Mouse (Mus musculus) adrenal gland, adult 2 months (tissue): Measurements from ENCODE around the gene Efs. TPM values are rescaled to one million over a fixed set of nuclear protein-coding genes. Genes with fewer than 3 reads are reported as not detected.
"Not testable (repeated sequence)": the region's sequence is repeated elsewhere in the genome, so short reads cannot be mapped to it uniquely, and the experiment has no call there.

Source experiments
- DNase-seq: peaks from one replicate; pipeline ENCODE4 v3.0.0; 2021
- polyA plus RNA-seq: library from polyadenylated mRNA; depleted of rRNA; stranded (reverse); fragments of >200 nt; gene quantifications from 2 replicates; pipeline ENCODE4 v1.2.3, GENCODE M21; 2012
- total RNA-seq, 2 experiments: library from RNA; stranded (reverse); gene quantifications; 2 replicates each; pipeline ENCODE4 v1.2.3; 2021

Gene Efs
- total and polyA plus RNA-seq, 3 experiments = 1.9 to 7.7 (median 4.9) TPM

DNA sequence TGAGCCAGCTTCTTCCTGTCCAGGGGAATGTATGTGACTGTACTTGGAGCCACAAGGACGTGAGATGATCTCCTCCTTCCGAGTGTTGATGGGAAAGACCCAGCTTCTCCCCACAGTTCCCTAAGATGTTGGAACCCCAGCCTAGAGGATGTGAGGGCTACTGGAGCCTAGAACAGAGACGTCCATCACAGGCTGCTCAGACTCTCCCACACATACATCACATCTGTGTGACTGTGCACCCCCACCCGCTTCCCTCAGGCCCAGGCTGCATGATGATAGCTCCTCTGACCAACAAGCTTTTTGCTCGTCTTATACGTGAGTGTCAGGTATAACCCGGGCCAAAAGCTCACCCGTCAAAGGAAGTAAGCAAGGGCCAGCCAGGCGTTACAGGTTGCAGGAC is 22.9 kb upstream of the Efs start:
- DNase-seq = no peak

GRCm38 (mm10) chr14:54947008-54947407 is 21.1 kb upstream of the Efs start:
- DNase-seq = not testable (repeated sequence)

- DNase-seq = no peak
These were observed 20.2 kb upstream of the Efs start for GRCm38 (mm10) chr14:54945975-54946704.

- no peak for DNase-seq
These were observed 19.0 kb upstream of the Efs start for GRCm38 (mm10) chr14:54944939-54945338.

GRCm38 (mm10) chr14:54943971-54944370 is 18.0 kb upstream of the Efs start:
- no peak for DNase-seq

GRCm38 (mm10) chr14:54942479-54942878 is 16.6 kb upstream of the Efs start:
- DNase-seq = no peak

DNA sequence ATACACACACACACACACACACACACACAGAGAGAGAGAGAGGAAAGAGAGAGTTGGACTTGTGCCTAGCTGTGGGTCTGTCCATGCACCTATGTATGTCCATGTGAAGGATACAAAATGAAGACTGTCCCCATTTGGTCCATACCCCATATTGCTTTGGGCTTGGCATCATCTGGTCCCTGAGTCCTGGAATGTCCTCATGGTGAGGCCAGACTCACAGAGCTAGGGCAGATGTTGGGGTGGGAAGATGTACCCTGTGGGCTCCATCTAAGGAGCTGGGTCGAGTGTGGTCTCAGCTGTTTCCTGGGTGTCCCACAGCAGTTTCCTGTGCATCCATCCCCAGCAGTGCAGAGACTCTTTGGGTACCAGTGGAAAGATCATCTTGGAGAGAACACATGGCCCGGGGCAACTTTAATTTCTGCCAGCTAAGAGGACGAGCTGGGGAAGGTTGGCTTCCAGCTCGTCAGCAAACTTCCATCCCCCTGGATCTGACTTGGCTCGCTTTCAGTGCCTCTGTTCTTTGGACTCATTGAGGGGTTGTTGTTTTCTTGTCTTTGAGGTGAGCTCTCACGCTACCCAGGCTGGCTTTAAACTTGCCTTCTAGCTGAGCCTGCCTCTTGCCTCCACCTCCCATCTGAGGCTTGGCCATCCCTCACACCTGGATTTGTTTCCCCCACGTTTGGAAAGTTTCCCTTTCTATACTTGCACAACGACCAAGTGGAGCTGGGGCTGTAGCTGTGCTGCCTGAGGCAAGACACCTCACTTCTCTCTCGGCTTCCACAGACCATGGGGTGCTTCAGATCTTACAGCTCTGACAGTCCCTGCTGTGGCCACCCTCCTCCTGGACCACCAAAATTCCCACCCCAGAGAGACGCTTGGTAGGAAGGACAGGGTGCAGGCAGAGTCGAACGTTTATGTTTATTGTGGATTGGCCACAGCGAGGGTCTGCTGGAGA is 15.4 kb upstream of the Efs start:
- DNase-seq = no peak

DNA sequence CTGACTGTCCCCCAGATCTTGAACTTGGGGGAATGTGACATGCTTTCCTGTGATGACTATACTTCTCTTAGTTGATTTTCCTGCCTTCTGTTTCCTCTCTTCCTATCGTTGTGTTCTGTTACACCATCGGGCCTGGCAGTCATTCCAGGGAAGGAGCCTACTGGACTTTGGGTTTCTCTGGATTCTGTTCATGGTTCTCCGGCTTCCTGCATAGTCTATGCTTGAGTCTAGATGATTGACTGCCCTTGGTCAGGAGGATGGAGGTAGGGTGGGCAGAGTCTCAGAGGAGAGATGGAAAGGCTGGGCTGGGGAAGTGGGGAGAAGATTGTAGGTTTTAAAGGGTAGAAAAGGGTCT is 14.2 kb upstream of the Efs start:
- no peak for DNase-seq

DNA sequence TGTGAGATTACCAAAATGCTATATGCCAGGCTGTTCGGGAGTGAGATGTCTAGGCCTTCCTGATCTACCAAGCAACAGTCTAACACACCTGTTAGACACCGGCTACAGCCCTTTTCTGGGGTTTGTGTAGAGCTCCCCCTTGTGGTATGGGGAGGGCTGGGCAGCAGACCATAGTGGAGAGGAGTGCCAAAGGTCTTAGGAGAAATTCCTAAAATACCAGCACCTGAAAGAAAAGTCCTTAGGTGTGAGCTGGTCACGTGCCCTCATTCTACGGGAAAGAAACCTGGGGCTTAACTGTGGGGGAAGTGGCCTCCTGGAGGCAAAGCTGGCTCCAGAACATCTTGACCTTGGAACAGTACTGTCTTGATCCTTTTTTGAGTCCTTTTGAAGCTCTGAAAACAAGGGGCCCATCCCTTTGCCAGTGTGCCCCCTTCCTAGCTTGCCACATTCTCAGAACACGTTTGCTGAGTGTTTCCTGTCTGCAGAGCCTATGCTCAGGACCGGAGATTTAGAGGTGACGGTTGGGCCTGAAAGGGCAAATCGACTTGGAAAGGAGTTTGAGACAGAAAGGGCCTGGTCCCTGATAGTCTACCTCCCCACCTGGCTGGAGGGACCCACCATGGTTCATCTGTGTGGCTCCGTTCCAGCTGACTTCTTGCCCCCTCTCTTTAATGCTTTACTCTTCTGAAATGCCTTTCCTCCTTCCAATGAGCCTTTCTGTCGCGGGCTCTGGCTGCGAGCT is 13.7 kb upstream of the Efs start:
- peak; percentile 66 for DNase-seq

- no peak for DNase-seq
These were observed 12.7 kb upstream of the Efs start for GRCm38 (mm10) chr14:54938431-54939219.

- no peak for DNase-seq
These were observed 11.6 kb upstream of the Efs start for GRCm38 (mm10) chr14:54937361-54938182.

DNA sequence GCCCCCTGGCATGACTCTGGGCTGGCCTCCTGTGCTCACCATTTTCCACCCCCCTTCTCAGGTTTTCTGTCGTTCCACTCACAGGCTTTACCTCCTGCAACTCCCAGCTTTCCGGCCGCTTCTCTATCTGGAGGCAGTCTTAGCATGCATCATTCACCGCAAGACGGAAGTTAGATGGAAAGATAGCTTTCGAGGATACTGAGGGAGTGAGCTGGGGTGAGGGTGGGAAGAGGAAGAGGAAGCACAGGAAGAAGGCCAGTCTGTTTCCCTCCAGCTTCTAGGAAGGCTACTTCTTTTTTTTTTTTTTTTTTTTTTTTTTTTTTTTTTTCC is 10.9 kb upstream of the Efs start:
- no peak for DNase-seq

DNA sequence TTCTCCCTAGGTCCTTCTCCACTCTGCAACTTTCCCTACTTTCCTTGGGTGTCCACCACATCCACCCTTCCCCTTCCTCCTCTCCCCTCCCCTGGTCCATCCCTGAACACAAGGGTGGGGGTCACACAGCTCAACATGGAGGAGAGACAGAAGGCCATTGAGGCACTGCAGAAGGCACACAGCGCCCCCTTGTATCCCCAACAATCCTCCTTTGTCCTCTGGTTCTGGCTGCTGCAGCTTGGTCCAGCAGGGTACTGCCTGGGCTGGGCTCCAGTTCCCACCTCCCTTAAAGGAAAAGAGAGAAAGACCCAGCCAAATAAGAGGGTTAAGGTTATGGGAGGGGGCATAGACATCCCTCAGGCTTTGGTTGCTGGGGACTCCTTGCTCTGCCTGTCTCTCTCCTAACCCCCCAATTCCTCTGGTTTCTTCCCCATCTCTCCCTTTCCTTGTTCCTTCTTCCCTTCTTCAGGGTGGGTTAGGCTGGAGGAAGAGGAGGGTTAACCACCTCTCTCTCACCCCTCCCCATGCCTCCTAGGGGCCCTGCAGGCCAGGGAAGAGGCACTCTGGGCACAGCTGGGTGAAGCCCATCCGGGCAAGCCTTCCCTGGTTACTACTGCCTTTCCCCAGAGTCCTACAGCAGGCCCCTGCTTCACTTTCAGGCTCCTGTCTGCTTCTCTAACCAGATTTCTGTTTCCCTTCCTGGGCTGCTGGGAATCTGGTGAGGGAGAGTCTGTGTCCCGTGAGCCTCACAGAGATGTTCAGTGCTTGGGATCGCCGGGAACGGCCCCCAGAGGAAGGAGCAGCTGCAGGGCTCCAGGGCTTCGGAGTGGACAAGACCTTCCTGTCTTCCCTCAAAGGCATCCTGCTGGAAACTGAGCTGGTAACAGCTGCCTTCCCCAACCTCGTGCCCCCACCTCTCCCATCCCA is 10.2 kb upstream of the Efs start, which contains the start of gene Cmtm5:
Gene Cmtm5, plus strand, starts transcription at position 358 of the 927 bp plus-strand sequence.
- DNase-seq = no peak

- no peak for DNase-seq
These were observed 6.8 kb upstream of the Efs start, which contains the start of gene Il25 for GRCm38 (mm10) chr14:54932645-54933150. Il25 (plus strand) TSS chr14:54932695.

GRCm38 (mm10) chr14:54930431-54930830 is 4.5 kb upstream of the Efs start:
- DNase-seq = no peak

DNA sequence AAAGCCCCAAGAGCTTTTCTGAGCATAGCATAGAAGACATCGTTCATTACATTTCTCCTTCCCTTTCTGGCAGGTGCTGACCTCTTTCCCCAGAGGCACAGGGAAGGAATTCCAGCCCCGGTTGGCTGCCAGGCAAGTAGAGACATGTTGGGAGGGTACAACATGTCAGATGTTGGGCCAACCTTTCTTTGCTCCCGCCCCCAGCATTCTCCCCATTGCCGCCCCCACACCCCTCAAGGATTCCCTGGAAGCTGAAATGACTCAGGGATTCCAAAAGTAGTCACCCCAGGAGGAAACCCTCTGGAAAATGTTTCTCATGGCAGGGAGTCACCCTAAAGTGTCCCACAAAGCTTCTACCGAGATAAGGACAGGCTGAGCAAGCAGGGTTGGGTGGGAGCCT is 3.9 kb upstream of the Efs start:
- no peak for DNase-seq

DNA sequence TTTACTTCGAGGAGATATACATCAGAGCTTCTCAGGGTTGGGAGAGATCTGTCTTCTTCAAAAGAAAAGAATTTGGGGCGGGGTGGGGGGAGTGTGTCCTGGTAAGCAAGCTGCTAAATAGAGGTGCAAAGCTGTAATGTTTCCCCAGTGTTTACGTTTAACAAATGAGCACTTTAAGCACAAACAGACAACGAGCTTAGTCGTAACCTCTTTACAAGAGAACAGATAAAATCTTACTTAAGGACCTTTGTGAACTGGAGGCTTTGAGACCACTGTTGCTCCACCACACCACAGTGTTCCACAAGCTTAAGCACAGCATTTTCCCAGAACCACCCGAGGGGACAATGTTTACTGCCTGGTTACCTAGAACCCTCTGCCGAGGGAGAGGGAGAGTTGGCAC is 1.4 kb upstream of the Efs start:
- no peak for DNase-seq

DNA sequence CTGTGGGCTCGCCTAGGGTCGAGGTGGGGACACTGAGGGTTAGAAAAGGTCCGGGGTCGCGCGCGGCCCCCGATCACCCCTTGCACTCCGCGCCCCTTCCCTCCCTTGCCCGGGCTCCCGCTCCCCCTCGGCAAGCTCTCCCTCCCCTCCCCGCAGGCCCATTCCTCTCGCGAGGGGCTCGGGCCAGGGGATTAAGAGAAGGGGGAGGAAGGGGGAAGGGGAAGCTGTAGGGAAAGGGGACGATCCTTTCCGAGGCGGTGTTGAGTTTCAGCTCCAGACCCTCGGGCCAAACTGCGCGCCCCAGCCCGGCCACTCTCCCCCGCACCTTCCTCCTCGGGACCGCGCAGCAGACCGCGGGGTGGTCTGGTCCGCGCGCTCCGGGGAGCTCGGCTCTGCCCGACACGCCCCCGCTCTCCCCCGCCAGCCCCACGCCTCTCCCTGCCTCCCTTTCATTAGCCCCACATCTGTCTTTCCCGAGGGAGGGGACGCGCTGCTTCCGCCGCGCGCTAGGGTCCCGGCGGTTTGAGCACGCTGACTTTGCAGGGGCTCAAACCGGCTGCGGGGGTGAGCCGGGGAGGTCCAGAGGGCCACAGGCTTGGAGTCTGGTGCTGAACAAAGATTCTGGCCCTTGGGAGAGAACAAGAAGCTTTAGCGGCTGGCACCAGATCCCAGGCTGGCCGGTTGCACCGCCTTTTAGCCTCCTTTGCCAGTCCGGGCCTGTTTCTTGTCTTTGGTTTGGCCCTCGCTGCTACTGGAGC is 654 bp upstream of the Efs start:
- DNase-seq = peak; percentile 36
